Mouse (Mus musculus): ENCODE measurements around the gene Rab37.
A peak's percentile ranks its signal among the peaks of the same experiment; 100 is the strongest.

The Rab37 gene

GRCm38 (mm10) chr11:115091362-115091901 is at the start of gene Rab37:
Rab37 (plus strand) TSS chr11:115091431.
- DNase-seq (ENCODE audit: low spot score), result no peak

- DNase-seq (ENCODE audit: low spot score), result no peak
These were observed 43.0 kb upstream of the Rab37 start, which contains the start of gene Cd300ld3 for GRCm38 (mm10) chr11:115048259-115048658. Cd300ld3 (minus strand) TSS chr11:115048409.

GRCm38 (mm10) chr11:115049282-115049895 is 41.8 kb upstream of the Rab37 start:
- DNase-seq (ENCODE audit: low spot score), result no peak

GRCm38 (mm10) chr11:115052206-115052605 is 39.0 kb upstream of the Rab37 start:
- DNase-seq (ENCODE audit: low spot score), result no peak

GRCm38 (mm10) chr11:115052991-115053390 is 38.2 kb upstream of the Rab37 start:
- no peak for DNase-seq (ENCODE audit: low spot score)

- no peak for DNase-seq (ENCODE audit: low spot score)
These were observed 36.7 kb upstream of the Rab37 start for GRCm38 (mm10) chr11:115054537-115054936.

- DNase-seq (ENCODE audit: low spot score), result no peak
These were observed 32.5 kb upstream of the Rab37 start for GRCm38 (mm10) chr11:115058701-115059100.

- DNase-seq (ENCODE audit: low spot score), result no peak
These were observed 31.4 kb upstream of the Rab37 start for GRCm38 (mm10) chr11:115059797-115060196.

GRCm38 (mm10) chr11:115062077-115062476 is 29.2 kb upstream of the Rab37 start, which contains the start of gene Cd300e:
Cd300e (minus strand) TSS chr11:115062177.
- no peak for DNase-seq (ENCODE audit: low spot score)

- no peak for DNase-seq (ENCODE audit: low spot score)
These were observed 24.5 kb upstream of the Rab37 start for GRCm38 (mm10) chr11:115066768-115067167.

- no peak for DNase-seq (ENCODE audit: low spot score)
These were observed 20.1 kb upstream of the Rab37 start for GRCm38 (mm10) chr11:115071015-115071551.

GRCm38 (mm10) chr11:115071631-115072294 is 19.5 kb upstream of the Rab37 start:
- peak; percentile 48 for DNase-seq (ENCODE audit: low spot score)

- no peak for DNase-seq (ENCODE audit: low spot score)
These were observed 18.2 kb upstream of the Rab37 start for GRCm38 (mm10) chr11:115073002-115073401.

GRCm38 (mm10) chr11:115075407-115075806 is 15.8 kb upstream of the Rab37 start:
- no peak for DNase-seq (ENCODE audit: low spot score)

- no peak for DNase-seq (ENCODE audit: low spot score)
These were observed 15.4 kb upstream of the Rab37 start for GRCm38 (mm10) chr11:115075859-115076258.

- DNase-seq (ENCODE audit: low spot score), result no peak
These were observed 13.8 kb upstream of the Rab37 start for GRCm38 (mm10) chr11:115077436-115077835.

- DNase-seq (ENCODE audit: low spot score), result no peak
These were observed 12.6 kb upstream of the Rab37 start for GRCm38 (mm10) chr11:115078680-115079079.

- no peak for DNase-seq (ENCODE audit: low spot score)
These were observed 10.3 kb upstream of the Rab37 start for GRCm38 (mm10) chr11:115080886-115081285.

GRCm38 (mm10) chr11:115081373-115081772 is 9.9 kb upstream of the Rab37 start:
- no peak for DNase-seq (ENCODE audit: low spot score)

- no peak for DNase-seq (ENCODE audit: low spot score)
These were observed 9.0 kb upstream of the Rab37 start for GRCm38 (mm10) chr11:115082196-115082595.

- DNase-seq (ENCODE audit: low spot score), result no peak
These were observed 7.7 kb upstream of the Rab37 start for GRCm38 (mm10) chr11:115083376-115084139.

- DNase-seq (ENCODE audit: low spot score), result peak; percentile 9
These were observed 6.6 kb upstream of the Rab37 start for GRCm38 (mm10) chr11:115084595-115084994.
